Mouse (Mus musculus) midbrain, embryonic 16.5 days (tissue): ENCODE data around the gene Pxmp2. TPM values are rescaled to one million over a fixed set of nuclear protein-coding genes. Genes with fewer than 3 reads are reported as not detected.

Experiments
- ATAC-seq: fragments of 200-750 bp; cut with Nextera tagmentation; 2 replicates; pipeline ENCODE4 v1.8.0; 2017; ENCODE audit warnings: moderate TSS enrichment
- H3K27ac ChIP-seq: fragments of 300-500 bp; sonication (generic); 2 replicates; pipeline ENCODE4 v1.5.1; 2014; ENCODE audit warnings: mild to moderate bottlenecking, low read length, mixed read lengths
- H3K27me3 ChIP-seq: fragments of 300-500 bp; sonication (generic); 2 replicates; pipeline ENCODE4 v1.6.1; 2014; ENCODE audit warnings: low read depth, low read length, mixed read lengths; ENCODE audit not compliant: control insufficient read depth, insufficient read depth
- H3K36me3 ChIP-seq: fragments of 300-500 bp; sonication (generic); 2 replicates; pipeline ENCODE4 v1.6.1; 2014; ENCODE audit warnings: mild to moderate bottlenecking, low read length, moderate library complexity, mixed read lengths; ENCODE audit not compliant: control insufficient read depth, insufficient read depth
- H3K4me1 ChIP-seq: fragments of 300-500 bp; sonication (generic); 2 replicates; pipeline ENCODE4 v1.6.1; 2014; ENCODE audit warnings: mild to moderate bottlenecking, low read length, mixed read lengths; ENCODE audit not compliant: control insufficient read depth, insufficient read depth
- H3K4me2 ChIP-seq: fragments of 300-500 bp; sonication (generic); 2 replicates; pipeline ENCODE4 v1.6.1; 2014; ENCODE audit warnings: mild to moderate bottlenecking, low read length, mixed read lengths
- H3K4me3 ChIP-seq: fragments of 300-500 bp; sonication (generic); 2 replicates; pipeline ENCODE4 v1.5.1; 2014; ENCODE audit warnings: low read depth, mild to moderate bottlenecking, low read length, moderate library complexity, mixed read lengths
- H3K9ac ChIP-seq: fragments of 300-500 bp; sonication (generic); 2 replicates; pipeline ENCODE4 v1.6.1; 2014; ENCODE audit warnings: low read depth, low read length, mixed read lengths
- H3K9me3 ChIP-seq: fragments of 300-500 bp; sonication (generic); replicated peaks from 2 replicates; pipeline ENCODE4 v1.6.1; 2014; ENCODE audit warnings: mild to moderate bottlenecking, low read length, mixed read lengths; ENCODE audit not compliant: control insufficient read depth, poor library complexity, severe bottlenecking
- WGBS: fragments of 180-500 bp; shearing (Covaris S2); extraction: QIAGEN DNeasy Blood & Tissue Kit; methylation state at CpG from one replicate; pipeline ENCODE4 v1.1.7; 2014; 5-methylcytosine and 5-hydroxymethylcytosine counted together
- polyA plus RNA-seq: library from polyadenylated mRNA; unstranded; fragments of >200 nt; fragmentation: Nextera tagmentation; extraction: Ambion mirVana; gene quantifications from 2 replicates; pipeline ENCODE4 v1.2.1, GENCODE M21; 2015

Gene Pxmp2
- 11.5 and 12.2 TPM in 2 replicates for polyA plus RNA-seq

DNA sequence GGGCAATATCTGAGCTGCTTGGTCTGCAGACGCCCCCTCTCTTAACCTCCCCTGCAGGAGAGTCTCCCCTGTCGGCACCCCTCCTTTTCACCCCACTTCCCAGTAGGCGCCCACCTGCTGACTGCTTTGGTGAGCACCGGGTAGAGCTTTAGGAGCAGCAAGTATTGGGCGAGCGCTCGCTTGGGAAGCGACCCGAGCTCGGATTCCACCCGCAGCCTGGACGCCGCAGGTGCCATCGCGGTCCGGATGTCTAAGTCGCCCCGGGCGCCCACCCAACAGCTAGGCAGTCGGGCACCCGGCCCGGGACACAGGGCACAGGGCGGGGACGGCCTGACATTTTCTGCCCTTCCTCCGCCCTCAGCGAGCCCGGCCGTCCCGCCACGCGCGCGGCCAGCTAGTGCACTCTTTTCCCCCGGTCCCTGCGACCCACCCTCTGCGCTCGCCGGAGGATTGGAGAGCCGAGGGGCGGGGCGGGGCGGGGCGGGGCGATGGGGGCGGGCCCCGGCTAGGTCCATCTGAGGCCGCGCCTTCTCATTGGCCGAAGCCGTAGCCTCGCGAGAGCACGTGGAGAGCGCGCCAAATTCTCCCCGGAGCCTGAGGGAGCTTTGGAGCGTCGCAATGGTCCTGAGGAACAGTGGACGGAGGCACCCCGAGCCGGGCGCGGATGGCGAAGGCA lies at the start of gene Pxmp2, which contains the start of gene Pole:
Gene Pxmp2 (minus strand): TSS at position 417 of the 676 bp plus-strand sequence.
Gene Pole (plus strand): TSS at position 537 of the 676 bp plus-strand sequence.
- H3K27ac ChIP-seq = 0 out of 2 replicates have a peak within 1 kb of the TSS, but pooled peaks have one; percentile 33
- WGBS = under 1% methylated on average over 56 of the region's 64 CpGs

DNA sequence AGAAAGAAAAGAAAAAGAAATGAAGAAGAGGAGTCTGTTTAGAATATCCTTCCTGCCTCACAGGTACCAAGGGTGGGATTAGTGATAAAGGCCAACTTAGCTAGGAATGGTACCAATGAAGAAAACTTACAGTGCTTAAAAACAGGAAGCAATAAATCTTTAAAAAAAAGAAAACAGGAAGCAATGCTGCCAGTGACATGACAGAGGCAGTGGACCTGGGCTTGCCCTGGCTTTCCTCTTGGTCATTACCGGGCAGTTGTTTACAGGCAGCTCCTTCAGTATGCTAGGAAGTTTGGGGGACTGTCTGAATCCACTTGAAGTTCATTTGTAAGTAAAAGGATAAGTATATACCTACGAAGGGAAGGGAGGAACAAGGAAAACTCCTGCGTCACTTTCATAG lies 44.5 kb upstream of the Pxmp2 start:
- H3K4me1 ChIP-seq = no peaks in the 10 kb centered on the region
- WGBS = 91% methylated on average over 3 of the region's 3 CpGs
- no peak overlapping the region for H3K27ac ChIP-seq
- H3K4me3 ChIP-seq = no peak overlapping the region
- no peaks in the 10 kb centered on the region for H3K9me3 ChIP-seq
- ATAC-seq = no peak
- no peaks in the 10 kb centered on the region for H3K36me3 ChIP-seq
- no peaks in the 10 kb centered on the region for H3K27me3 ChIP-seq
- H3K4me2 ChIP-seq = no peak overlapping the region
- H3K9ac ChIP-seq = no peak overlapping the region

More for the DNA sequence above, at the start of gene Pxmp2, which contains the start of gene Pole:
- peaks cover 2% of the 10 kb centered on the region for H3K36me3 ChIP-seq
- H3K9ac ChIP-seq = peak within 1 kb of the TSS; percentile 85
- peak within 1 kb of the TSS; percentile 96 for H3K4me2 ChIP-seq
- ATAC-seq = peak; percentile 98
- H3K4me3 ChIP-seq = peak within 1 kb of the TSS; percentile 83
- peaks cover 6% of the 10 kb centered on the region for H3K4me1 ChIP-seq
- no peaks in the 10 kb centered on the region for H3K9me3 ChIP-seq
- H3K27me3 ChIP-seq = peaks cover 4% of the 10 kb centered on the region; the same call in 1 of the 2 replicates

DNA sequence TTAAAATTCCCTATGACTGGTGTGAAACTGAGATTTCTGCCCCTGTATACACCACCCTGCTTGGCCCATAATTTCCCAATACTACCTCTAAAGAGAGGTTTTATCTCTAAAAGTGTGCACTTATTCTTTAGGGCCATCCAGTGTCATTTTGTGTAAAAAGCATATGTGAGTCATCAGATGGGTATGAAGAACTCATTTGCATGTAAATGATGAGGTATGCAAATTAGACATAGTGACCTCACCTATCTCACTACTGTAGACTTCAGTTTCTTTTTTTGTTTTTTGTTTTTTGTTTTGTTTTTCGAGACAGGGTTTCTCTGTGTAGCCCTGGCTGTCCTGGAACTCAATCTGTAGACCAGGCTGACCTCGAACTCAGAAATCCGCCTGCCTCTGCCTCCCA lies 27.1 kb upstream of the Pxmp2 start:
- Histone ChIP-seq H3K9me3 (no peaks in the 10 kb centered on the region), H3K4me2 (no peak overlapping the region), H3K4me3 (no peak overlapping the region), H3K27me3 (no peaks in the 10 kb centered on the region), H3K36me3 (no peaks in the 10 kb centered on the region), H3K4me1 (no peaks in the 10 kb centered on the region), H3K9ac (no peak overlapping the region), H3K27ac (no peak overlapping the region)
- 91% methylated on average over 3 of the region's 3 CpGs for WGBS
- ATAC-seq = no peak

DNA sequence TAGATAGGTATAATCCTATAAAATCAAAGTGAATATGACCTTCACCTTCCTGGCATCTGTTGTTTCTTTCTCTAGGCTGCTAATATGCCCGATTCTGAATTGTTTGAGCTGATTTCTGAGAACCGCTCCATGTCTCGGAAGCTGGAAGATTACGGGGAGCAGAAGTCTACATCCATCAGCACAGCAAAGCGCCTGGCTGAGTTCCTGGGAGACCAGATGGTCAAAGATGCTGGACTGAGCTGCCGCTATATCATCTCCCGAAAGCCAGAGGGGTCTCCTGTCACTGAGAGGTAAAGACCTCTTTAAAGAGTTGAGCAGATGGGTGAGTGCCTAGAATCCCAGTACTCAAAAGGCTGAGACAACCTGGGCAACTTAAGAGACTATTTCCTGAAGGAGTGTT lies 22.9 kb upstream of the Pxmp2 start:
- ATAC-seq = no peak
- Histone ChIP-seq H3K4me1 (no peaks in the 10 kb centered on the region), H3K4me3 (no peak overlapping the region), H3K9me3 (no peaks in the 10 kb centered on the region), H3K4me2 (no peak overlapping the region), H3K27me3 (no peaks in the 10 kb centered on the region), H3K9ac (no peak overlapping the region), H3K36me3 (no peaks in the 10 kb centered on the region), H3K27ac (no peak overlapping the region)
- 95% methylated on average over 7 of the region's 7 CpGs for WGBS

DNA sequence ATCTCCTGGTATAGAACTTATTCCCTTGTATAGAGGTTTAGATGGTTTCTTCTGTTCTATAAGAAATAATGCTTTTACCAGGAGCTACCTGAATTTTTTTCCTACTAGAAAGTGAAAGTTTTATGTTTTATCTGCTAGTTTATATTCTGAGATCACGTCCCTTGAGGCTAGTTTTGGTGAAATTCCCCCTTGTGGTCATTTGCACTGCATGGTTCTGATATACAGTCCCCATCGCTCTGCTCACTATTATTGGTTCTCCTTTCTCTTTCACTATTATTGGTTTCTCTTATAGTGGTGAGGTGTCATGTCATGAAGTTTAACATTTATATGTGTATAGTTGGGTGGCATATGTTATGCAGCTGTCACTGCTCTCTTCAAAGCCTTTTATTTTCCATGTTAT lies 14.6 kb upstream of the Pxmp2 start:
- no peaks in the 10 kb centered on the region for H3K27me3 ChIP-seq
- no peak for ATAC-seq
- no peaks in the 10 kb centered on the region for H3K4me1 ChIP-seq
- H3K9ac ChIP-seq = no peak overlapping the region
- no peaks in the 10 kb centered on the region for H3K9me3 ChIP-seq
- no peak overlapping the region for H3K27ac ChIP-seq
- no peak overlapping the region for H3K4me3 ChIP-seq
- 0 out of 2 replicates have a peak, but pooled peaks cover 2% of the 10 kb centered on the region for H3K36me3 ChIP-seq
- WGBS = 94% methylated on average over 2 of the region's 2 CpGs
- H3K4me2 ChIP-seq = no peak overlapping the region

DNA sequence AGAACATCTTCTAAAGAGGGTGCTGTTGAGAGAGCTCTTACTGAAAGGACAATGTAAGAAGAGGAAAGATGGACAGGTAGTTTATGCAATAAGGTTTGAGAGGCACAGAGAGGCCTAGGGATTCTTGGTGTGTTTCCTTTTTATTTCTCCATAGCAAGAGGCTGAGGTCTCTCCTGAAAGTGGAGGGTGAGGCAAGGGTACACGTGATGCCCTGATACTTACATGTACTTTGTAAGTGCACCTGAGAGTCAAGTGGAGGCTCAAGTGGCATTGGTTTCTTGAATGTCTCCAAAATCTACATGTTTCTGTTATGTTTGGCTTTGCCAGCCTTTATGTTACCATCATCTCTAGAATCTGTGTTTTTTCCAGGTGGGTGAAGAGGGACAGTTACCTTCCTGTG lies 10.7 kb upstream of the Pxmp2 start:
- Histone ChIP-seq H3K9me3 (no peaks in the 10 kb centered on the region), H3K4me3 (no peak overlapping the region), H3K4me2 (no peak overlapping the region), H3K27ac (no peak overlapping the region), H3K4me1 (no peaks in the 10 kb centered on the region), H3K27me3 (no peaks in the 10 kb centered on the region), H3K9ac (no peak overlapping the region), H3K36me3 (0 out of 2 replicates have a peak, but pooled peaks cover 2% of the 10 kb centered on the region)
- ATAC-seq = no peak
- WGBS = 91% methylated on average over 1 of the region's 1 CpGs

DNA sequence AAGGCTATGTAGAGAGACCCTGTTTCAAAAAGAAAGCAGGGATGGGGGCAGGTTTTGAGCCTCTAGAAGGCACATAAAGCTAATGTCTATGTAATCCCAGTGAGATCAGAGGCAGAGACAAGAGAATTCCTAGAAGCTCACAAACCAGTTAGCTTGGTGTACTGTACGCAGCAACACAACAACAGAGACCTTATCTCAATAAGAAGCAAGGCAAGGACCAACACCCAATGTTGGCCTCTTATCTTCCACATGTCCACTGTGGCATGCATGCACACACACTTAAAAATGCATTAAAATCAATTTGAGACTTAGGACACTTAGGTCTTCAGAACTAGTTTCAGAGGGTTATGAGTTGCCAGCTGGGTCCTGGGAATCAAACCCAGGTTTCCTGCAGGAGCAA lies 5.7 kb upstream of the Pxmp2 start:
- Histone ChIP-seq H3K36me3 (peaks cover 5% of the 10 kb centered on the region), H3K4me3 (no peak overlapping the region), H3K9me3 (no peaks in the 10 kb centered on the region), H3K4me2 (no peak overlapping the region), H3K27me3 (no peaks in the 10 kb centered on the region), H3K27ac (no peak overlapping the region), H3K4me1 (no peaks in the 10 kb centered on the region), H3K9ac (no peak overlapping the region)
- 94% methylated on average over 1 of the region's 1 CpGs for WGBS
- ATAC-seq = no peak

DNA sequence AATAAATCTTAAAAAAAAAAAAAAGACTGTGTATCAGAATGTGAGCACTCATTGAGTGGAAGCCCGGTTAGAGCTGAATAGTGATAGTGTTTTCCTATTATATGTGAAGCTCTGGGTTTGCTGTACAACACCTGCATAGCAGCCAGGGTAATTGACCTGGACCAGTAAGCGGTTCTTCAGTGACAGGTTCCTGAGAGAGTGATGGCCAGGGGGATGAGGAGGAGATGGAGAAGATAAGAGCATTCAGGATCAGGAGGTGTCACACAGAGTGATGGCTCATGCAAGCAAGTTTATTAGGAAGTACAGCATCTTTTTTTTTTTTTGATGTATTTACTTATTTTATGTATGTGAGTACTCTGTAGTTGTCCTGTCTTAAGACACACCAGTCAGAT lies 1.1 kb upstream of the Pxmp2 start:
- H3K4me3 ChIP-seq = no peak overlapping the region
- 72% methylated on average over 2 of the region's 2 CpGs for WGBS

DNA sequence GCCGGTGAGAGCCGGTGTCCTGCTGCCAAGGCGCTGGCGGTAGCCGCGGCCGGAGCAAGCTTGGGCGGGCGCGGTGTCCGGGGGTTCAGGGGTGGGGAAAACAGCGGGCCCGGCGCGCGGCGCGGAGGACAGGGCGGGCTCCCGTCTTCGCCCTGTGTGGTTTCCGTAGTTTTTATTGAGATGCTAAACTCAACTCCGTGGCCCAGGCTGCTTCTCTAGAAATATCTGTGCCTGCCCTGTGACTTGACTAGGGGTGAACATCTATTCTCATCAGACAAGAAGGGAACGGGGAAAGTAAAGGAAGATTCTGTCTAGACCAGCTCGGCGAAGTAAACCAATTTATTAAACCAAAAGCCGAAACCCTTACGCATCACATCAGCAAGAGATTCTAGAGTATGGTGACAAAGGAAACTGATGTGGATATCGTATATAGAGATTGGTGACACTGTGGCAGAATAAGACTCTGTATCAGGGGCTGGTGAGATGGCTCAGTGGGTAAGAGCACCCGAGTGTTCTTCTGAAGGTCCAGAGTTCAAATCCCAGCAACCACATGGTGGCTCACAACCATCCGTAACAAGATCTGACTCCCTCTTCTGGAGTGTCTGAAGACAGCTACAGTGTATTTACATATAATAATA lies 579 bp upstream of the Pxmp2 start:
- Histone ChIP-seq H3K4me2 (peak overlapping the region; percentile 96), H3K4me3 (peak overlapping the region; percentile 83), H3K36me3 (peaks cover 5% of the 10 kb centered on the region), H3K27me3 (peaks cover 4% of the 10 kb centered on the region; the same call in 1 of the 2 replicates), H3K9ac (peak overlapping the region; percentile 85), H3K9me3 (no peaks in the 10 kb centered on the region), H3K4me1 (peaks cover 6% of the 10 kb centered on the region), H3K27ac (0 out of 2 replicates have a peak overlapping the region, but pooled peaks have one; percentile 33)
- no peak; the same call in none of the 2 replicates for ATAC-seq
- WGBS = 2% methylated on average over 23 of the region's 31 CpGs

More for the DNA sequence above, 1.1 kb upstream of the Pxmp2 start:
- Histone ChIP-seq H3K4me2 (no peak overlapping the region), H3K27me3 (peaks cover 4% of the 10 kb centered on the region; the same call in 1 of the 2 replicates), H3K36me3 (peaks cover 5% of the 10 kb centered on the region), H3K9me3 (no peaks in the 10 kb centered on the region), H3K9ac (no peak overlapping the region), H3K27ac (no peak overlapping the region), H3K4me1 (peaks cover 6% of the 10 kb centered on the region)
- ATAC-seq = no peak
